Mouse (Mus musculus): ENCODE results near the gene Ttc37. TPM values are rescaled to one million over a fixed set of nuclear protein-coding genes. Genes with fewer than 3 reads are reported as not detected.

The Ttc37 gene
- polyA plus RNA-seq, 1 experiment: not detected

DNA sequence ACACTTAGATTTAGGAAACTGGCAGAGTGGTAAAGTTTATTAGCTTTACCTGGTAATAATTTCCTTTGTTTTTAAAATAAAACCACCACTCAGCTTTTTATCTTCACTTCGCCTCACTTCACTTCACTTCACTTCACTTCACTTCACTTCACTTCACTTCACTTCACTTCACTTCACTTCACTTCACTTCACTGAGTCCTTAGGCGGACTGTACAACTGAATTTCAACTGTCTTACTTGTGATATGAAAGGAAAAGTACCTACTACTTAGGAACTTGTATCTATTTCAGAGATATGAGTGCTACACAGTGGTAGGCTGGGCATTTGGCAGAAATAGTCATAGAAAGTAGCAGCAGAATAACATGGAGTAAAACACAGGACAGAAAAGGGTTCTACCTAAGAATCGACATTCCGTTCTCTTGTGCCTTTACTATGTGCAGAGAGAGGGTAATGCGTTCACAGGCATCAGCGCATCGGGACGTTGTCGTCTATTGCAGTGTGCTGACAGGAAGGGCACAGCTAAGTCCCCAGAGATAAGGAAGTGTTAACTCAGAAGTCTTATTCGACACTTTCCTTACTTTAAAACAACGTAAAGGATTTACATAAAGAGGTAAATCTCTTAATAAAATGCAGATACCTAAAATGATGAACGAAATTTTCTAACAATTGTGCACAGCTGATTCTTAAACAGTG lies 42.7 kb downstream of the Ttc37 start:
- no peaks in the 10 kb centered on the region for H3K4me1 ChIP-seq (ENCODE audit: control insufficient read depth, insufficient read depth, low read length)
- no peak for TF ChIP-seq POLR2A (IDR thresholded peaks at IDR 0.05; ENCODE audit: insufficient read depth, low read depth, low read length)
- TF ChIP-seq CTCF (IDR thresholded peaks at IDR 0.05; ENCODE audit: insufficient read depth, low read depth, low read length): no peak
- 89% methylated on average over 12 of the region's 12 CpGs for WGBS
- no peak overlapping the region for H3K27ac ChIP-seq (ENCODE audit: insufficient read depth, low read depth, low read length)
- no peak overlapping the region for H3K4me3 ChIP-seq (ENCODE audit: insufficient read depth, low read depth, low read length)

- Histone ChIP-seq H3K4me1 (ENCODE audit: control insufficient read depth, insufficient read depth, low read length) (no peaks in the 10 kb centered on the region), H3K27ac (ENCODE audit: insufficient read depth, low read depth, low read length) (no peak overlapping the region), H3K4me3 (ENCODE audit: insufficient read depth, low read depth, low read length) (no peak overlapping the region)
- no peak for TF ChIP-seq POLR2A (IDR thresholded peaks at IDR 0.05; ENCODE audit: insufficient read depth, low read depth, low read length)
- no peak for TF ChIP-seq CTCF (IDR thresholded peaks at IDR 0.05; ENCODE audit: insufficient read depth, low read depth, low read length)
- WGBS: 72% methylated on average over 5 of the region's 5 CpGs
Observed at GRCm38 (mm10) chr13:76150483-76150882, 51.9 kb downstream of the Ttc37 start.

DNA sequence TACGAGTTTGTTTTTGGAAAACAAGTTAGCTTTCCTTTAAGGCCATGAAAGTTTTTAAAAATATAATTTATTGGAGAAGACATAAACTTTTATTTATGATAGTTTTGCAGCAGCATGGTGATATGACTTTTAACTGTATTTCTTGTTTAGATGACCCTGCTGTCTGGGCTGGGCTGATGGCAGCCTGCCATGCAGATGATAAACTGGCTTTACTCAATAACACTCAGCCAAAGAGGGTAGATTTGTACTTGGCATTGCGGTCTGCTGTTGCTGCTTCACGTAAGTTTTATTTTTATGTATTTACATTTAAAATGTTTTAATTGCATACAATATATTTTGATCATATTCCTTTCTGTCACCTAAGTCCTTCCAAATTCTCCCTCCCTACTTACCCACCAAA lies 58.6 kb downstream of the Ttc37 start:
- TF ChIP-seq CTCF (IDR thresholded peaks at IDR 0.05; ENCODE audit: insufficient read depth, low read depth, low read length) (no peak), POLR2A (IDR thresholded peaks at IDR 0.05; ENCODE audit: insufficient read depth, low read depth, low read length) (no peak)
- 94% methylated on average over 3 of the region's 3 CpGs for WGBS
- Histone ChIP-seq H3K4me3 (ENCODE audit: insufficient read depth, low read depth, low read length) (no peak overlapping the region), H3K27ac (ENCODE audit: insufficient read depth, low read depth, low read length) (no peak overlapping the region), H3K4me1 (ENCODE audit: control insufficient read depth, insufficient read depth, low read length) (no peaks in the 10 kb centered on the region)

DNA sequence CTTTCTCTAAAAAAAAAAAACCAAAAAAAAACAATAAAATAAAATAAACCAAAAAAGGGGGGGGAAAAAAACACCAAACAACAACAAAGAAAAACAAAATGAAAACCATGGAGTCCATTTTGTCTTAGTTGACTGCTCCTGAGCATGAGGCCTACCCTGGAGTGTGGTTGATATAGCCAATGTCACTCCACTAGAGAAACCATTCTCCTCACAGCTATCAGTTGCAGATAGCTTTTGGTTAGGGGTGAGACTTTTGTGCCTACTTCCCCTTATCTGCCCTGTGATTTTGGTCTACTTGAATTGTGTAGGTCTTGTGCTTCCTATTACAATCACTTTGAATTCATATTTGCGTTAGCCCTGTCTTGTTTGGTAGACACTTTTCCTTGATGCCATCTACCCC lies 59.0 kb downstream of the Ttc37 start:
- no peaks in the 10 kb centered on the region for H3K4me1 ChIP-seq (ENCODE audit: control insufficient read depth, insufficient read depth, low read length)
- TF ChIP-seq POLR2A (IDR thresholded peaks at IDR 0.05; ENCODE audit: insufficient read depth, low read depth, low read length) (no peak), CTCF (IDR thresholded peaks at IDR 0.05; ENCODE audit: insufficient read depth, low read depth, low read length) (no peak)
- H3K4me3 ChIP-seq (ENCODE audit: insufficient read depth, low read depth, low read length): no peak overlapping the region
- WGBS: 94% methylated on average over 1 of the region's 1 CpGs
- H3K27ac ChIP-seq (ENCODE audit: insufficient read depth, low read depth, low read length): no peak overlapping the region

DNA sequence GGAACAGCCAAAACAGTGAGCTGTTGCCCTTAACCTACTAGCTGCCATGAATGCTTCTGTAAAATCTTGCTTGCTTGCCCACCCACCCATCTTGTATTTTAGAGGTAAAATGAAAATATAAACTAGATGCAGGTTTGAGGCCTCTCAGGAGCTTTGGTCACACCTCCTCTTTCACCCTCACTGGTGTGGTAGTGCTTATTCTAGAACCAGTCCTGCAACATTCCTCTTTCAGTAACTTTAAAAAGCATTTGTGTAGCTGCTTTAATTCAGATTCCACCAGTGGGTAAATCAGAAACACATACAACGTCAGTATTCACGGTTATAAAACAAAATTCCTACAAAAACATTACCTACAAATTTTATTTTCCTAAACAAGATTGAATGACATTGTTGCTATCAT lies 62.1 kb downstream of the Ttc37 start:
- H3K4me3 ChIP-seq (ENCODE audit: insufficient read depth, low read depth, low read length): no peak overlapping the region
- TF ChIP-seq POLR2A (IDR thresholded peaks at IDR 0.05; ENCODE audit: insufficient read depth, low read depth, low read length) (no peak), CTCF (IDR thresholded peaks at IDR 0.05; ENCODE audit: insufficient read depth, low read depth, low read length) (no peak)
- WGBS: 91% methylated on average over 2 of the region's 2 CpGs
- H3K27ac ChIP-seq (ENCODE audit: insufficient read depth, low read depth, low read length): no peak overlapping the region
- H3K4me1 ChIP-seq (ENCODE audit: control insufficient read depth, insufficient read depth, low read length): no peaks in the 10 kb centered on the region

GRCm38 (mm10) chr13:76174297-76174696 lies 75.8 kb downstream of the Ttc37 start:
- TF ChIP-seq POLR2A (IDR thresholded peaks at IDR 0.05; ENCODE audit: insufficient read depth, low read depth, low read length) (no peak), CTCF (IDR thresholded peaks at IDR 0.05; ENCODE audit: insufficient read depth, low read depth, low read length) (no peak)
- Histone ChIP-seq H3K4me1 (ENCODE audit: control insufficient read depth, insufficient read depth, low read length) (no peaks in the 10 kb centered on the region), H3K4me3 (ENCODE audit: insufficient read depth, low read depth, low read length) (no peak overlapping the region), H3K27ac (ENCODE audit: insufficient read depth, low read depth, low read length) (no peak overlapping the region)

DNA sequence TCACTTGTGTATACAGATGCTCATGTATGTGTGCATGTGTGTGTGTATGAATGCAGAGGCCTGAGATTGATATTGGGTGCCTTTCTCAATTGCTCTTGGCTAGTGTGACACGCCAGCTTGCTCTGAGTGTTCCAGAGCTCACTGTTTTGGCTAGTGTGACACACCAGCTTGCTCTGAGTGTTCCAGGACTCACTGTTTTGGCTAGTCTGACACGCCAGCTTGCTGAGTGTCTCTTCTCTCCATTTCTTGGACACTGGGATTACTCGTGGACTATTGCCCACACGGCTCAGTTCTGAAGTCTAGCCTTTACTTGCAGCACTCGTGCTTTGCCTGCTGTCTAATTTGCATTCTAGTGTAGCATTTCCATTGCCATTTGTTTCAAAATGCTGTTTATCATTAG lies 80.2 kb downstream of the Ttc37 start:
- Histone ChIP-seq H3K27ac (ENCODE audit: insufficient read depth, low read depth, low read length) (no peak overlapping the region), H3K4me1 (ENCODE audit: control insufficient read depth, insufficient read depth, low read length) (no peaks in the 10 kb centered on the region), H3K4me3 (ENCODE audit: insufficient read depth, low read depth, low read length) (no peak overlapping the region)
- 83% methylated on average over 5 of the region's 5 CpGs for WGBS
- TF ChIP-seq CTCF (IDR thresholded peaks at IDR 0.05; ENCODE audit: insufficient read depth, low read depth, low read length): no peak
- no peak for TF ChIP-seq POLR2A (IDR thresholded peaks at IDR 0.05; ENCODE audit: insufficient read depth, low read depth, low read length)

DNA sequence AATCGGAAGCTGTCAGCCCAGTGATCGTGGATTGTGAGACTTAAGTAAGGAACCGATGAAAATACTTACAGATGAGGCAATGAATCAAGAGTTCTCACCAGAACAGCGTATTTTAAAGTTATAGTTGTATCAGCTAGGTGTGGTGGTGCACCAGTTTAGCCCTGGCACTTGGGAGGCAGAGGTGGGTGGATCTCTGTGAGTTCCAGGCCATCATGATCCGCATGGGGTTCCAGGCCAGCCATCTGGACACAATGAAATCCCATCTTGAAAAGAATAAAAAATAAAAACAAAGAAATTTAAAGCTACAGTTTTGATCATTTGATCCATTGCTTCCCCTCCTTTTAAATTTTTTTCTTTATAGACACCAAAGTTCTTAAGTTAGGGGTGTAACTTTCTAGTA lies 89.1 kb downstream of the Ttc37 start:
- Histone ChIP-seq H3K4me3 (ENCODE audit: insufficient read depth, low read depth, low read length) (no peak overlapping the region), H3K4me1 (ENCODE audit: control insufficient read depth, insufficient read depth, low read length) (no peaks in the 10 kb centered on the region), H3K27ac (ENCODE audit: insufficient read depth, low read depth, low read length) (no peak overlapping the region)
- TF ChIP-seq POLR2A (IDR thresholded peaks at IDR 0.05; ENCODE audit: insufficient read depth, low read depth, low read length): no peak
- TF ChIP-seq CTCF (IDR thresholded peaks at IDR 0.05; ENCODE audit: insufficient read depth, low read depth, low read length): no peak
- WGBS: 95% methylated on average over 5 of the region's 5 CpGs

DNA sequence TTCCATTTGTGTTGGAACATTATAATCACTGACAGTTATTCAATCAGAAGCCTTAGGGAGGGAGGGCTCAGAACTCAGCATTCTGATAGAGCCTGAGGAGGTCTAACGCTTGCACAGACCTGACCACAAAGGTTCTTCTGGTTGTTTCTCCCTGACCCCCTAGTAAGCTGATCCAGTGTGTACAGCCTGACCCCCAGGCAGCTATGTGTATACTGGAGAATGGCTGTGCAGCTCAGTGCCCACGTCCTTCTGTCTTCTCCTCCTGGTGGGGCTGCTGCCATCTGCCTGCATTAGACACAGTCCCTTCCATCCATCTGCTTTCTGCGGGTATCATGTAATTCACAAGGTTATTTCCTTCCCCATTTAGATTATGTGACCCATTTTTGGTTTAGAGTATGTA lies 90.7 kb downstream of the Ttc37 start:
- Histone ChIP-seq H3K4me1 (ENCODE audit: control insufficient read depth, insufficient read depth, low read length) (peaks cover 4% of the 10 kb centered on the region), H3K4me3 (ENCODE audit: insufficient read depth, low read depth, low read length) (no peak overlapping the region), H3K27ac (ENCODE audit: insufficient read depth, low read depth, low read length) (no peak overlapping the region)
- TF ChIP-seq POLR2A (IDR thresholded peaks at IDR 0.05; ENCODE audit: insufficient read depth, low read depth, low read length) (no peak), CTCF (IDR thresholded peaks at IDR 0.05; ENCODE audit: insufficient read depth, low read depth, low read length) (no peak)
- WGBS: 85% methylated on average over 3 of the region's 3 CpGs

GRCm38 (mm10) chr13:76190273-76190672 lies 91.7 kb downstream of the Ttc37 start:
- TF ChIP-seq POLR2A (IDR thresholded peaks at IDR 0.05; ENCODE audit: insufficient read depth, low read depth, low read length): no peak
- no peak for TF ChIP-seq CTCF (IDR thresholded peaks at IDR 0.05; ENCODE audit: insufficient read depth, low read depth, low read length)
- 74% methylated on average over 3 of the region's 3 CpGs for WGBS
- H3K4me3 ChIP-seq (ENCODE audit: insufficient read depth, low read depth, low read length): no peak overlapping the region
- no peak overlapping the region for H3K27ac ChIP-seq (ENCODE audit: insufficient read depth, low read depth, low read length)
- peaks cover 4% of the 10 kb centered on the region for H3K4me1 ChIP-seq (ENCODE audit: control insufficient read depth, insufficient read depth, low read length)
